In the genomic region with DNA sequence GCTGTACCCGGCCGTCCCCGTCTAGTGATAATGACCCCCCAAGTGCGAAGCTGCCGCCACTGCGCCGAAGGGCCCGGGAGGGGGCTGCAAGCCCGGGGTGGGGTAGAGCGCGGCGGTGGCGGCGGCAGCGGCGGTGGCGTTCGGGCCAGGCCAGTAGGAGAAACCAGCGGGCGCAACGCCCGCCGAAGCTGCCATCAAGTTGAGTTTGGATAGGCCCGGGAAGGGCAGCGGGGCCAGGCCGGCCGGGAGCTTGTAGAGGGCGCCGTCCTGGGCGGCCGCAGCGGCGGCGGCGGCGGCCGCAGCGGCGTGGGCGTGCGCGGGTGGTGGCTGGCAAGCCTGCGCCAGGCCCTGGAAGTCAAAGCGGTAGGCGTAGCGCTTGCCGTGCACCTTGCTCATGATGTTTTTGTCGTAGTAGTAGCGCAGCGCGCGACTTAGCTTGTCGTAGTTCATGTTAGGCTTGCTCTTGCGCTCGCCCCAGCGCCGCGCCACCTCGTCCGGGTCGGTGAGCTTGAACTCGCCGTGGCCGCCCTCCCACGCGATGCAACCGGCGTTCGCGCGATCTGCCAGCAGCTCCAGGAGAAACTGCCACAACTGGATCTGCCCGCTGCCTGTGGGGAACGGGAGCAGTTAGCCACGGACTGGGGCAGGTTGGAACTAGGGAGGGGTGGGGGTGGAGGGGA, we compare ENCODE assay signal across 8 mouse cellular contexts. TPM values are rescaled to one million over a fixed set of nuclear protein-coding genes. Genes with fewer than 3 reads are reported as not detected.
A peak's percentile ranks its signal among the peaks of the same experiment; 100 is the strongest.
DNase-seq lines count a peak whose midpoint lies in the region; ATAC-seq and TF ChIP-seq lines count a peak whose summit lies in the region.
"Had no signal": no experiment of that assay in that cellular context is flagged by ENCODE, and none has a peak within 500 bp of the region (broad histone marks: within the 10 kb centered on the region; RNA-seq: fewer than 3 reads in every experiment).

No protein-coding gene starts in this region.

- no peaks in the 10 kb centered on the region for H3K36me3 ChIP-seq in embryonic facial prominence, embryonic 15.5 days
- H3K36me3 ChIP-seq in intestine, embryonic 14.5 days (ENCODE audit: control insufficient read depth, insufficient read depth, low read length): no peaks in the 10 kb centered on the region
- no peaks in the 10 kb centered on the region for H3K36me3 ChIP-seq in neural tube, embryonic 12.5 days

- peaks cover 32% of the 10 kb centered on the region for H3K4me1 ChIP-seq in embryonic facial prominence, embryonic 15.5 days
- H3K4me1 ChIP-seq in intestine, embryonic 14.5 days (replicated peaks; ENCODE audit: control insufficient read depth, insufficient read depth, low read length): peaks cover 12% of the 10 kb centered on the region; the same call in 1 of the 2 replicates
- H3K4me1 ChIP-seq in neural tube, embryonic 12.5 days: peaks cover 24% of the 10 kb centered on the region

- H3K9me3 ChIP-seq in embryonic facial prominence, embryonic 15.5 days (replicated peaks): no peaks in the 10 kb centered on the region
- H3K9me3 ChIP-seq in intestine, embryonic 14.5 days (ENCODE audit: control insufficient read depth, low read length): no peaks in the 10 kb centered on the region
- H3K9me3 ChIP-seq in neural tube, embryonic 12.5 days: no peaks in the 10 kb centered on the region

- peak overlapping the region; percentile 57 for H3K4me2 ChIP-seq in embryonic facial prominence, embryonic 15.5 days (replicated peaks)
- peak overlapping the region; percentile 46 for H3K4me2 ChIP-seq in intestine, embryonic 14.5 days (ENCODE audit: low read length)
- H3K4me2 ChIP-seq in neural tube, embryonic 12.5 days (replicated peaks): peak overlapping the region; percentile 66

- under 1% methylated on average over 74 of the region's 74 CpGs for WGBS in embryonic facial prominence, embryonic 15.5 days
- WGBS in intestine, embryonic 14.5 days: under 1% methylated on average over 74 of the region's 74 CpGs
- WGBS in neural tube, embryonic 12.5 days: 1% methylated on average over 74 of the region's 74 CpGs

- peak overlapping the region; percentile 35 for H3K4me3 ChIP-seq in left cerebral cortex, adult 2 months
- H3K4me3 ChIP-seq in embryonic facial prominence, embryonic 15.5 days (replicated peaks): peak overlapping the region; percentile 37
- H3K4me3 ChIP-seq in intestine, embryonic 14.5 days (ENCODE audit: low read depth, low read length): peak overlapping the region; percentile 25
- peak overlapping the region; percentile 31 for H3K4me3 ChIP-seq in neural tube, embryonic 12.5 days

- no peak for TF ChIP-seq CTCF in left cerebral cortex, adult 2 months (IDR thresholded peaks at IDR 0.05)

- ATAC-seq in embryonic facial prominence, embryonic 15.5 days (ENCODE audit: insufficient number of reproducible peaks, low FRiP score, low TSS enrichment, low read depth): no peak
- no peak for ATAC-seq in intestine, embryonic 14.5 days (replicated peaks; ENCODE audit: low FRiP score, low TSS enrichment, low read depth)
- ATAC-seq in neural tube, embryonic 12.5 days (ENCODE audit: low FRiP score, low read depth): no peak

- DNase-seq in left cerebral cortex, adult 2 months (ENCODE audit: extremely low spot score in 1 of 2, low spot score in 2 of 2): peak in 1 of 2 experiments; percentile 29
- no peak for DNase-seq in left cerebral cortex, adult 18-20 months (ENCODE audit: low spot score in 2 of 2)
- DNase-seq in intestine, embryonic 14.5 days (ENCODE audit: low spot score): no peak
- DNase-seq in layer of hippocampus, postnatal 10 days (ENCODE audit: low spot score in 2 of 2): no peak
- no peak for DNase-seq in frontal cortex, postnatal 36 days (ENCODE audit: low spot score in 2 of 2)

- intact Hi-C loops in left cerebral cortex, adult 2 months (cut with DNase I): no loop called here

- no peak overlapping the region for H3K27ac ChIP-seq in left cerebral cortex, adult 2 months
- no peak overlapping the region for H3K27ac ChIP-seq in embryonic facial prominence, embryonic 15.5 days (replicated peaks)
- no peak overlapping the region for H3K27ac ChIP-seq in intestine, embryonic 14.5 days (ENCODE audit: low read depth)
- H3K27ac ChIP-seq in neural tube, embryonic 12.5 days: no peak overlapping the region

- H3K9ac ChIP-seq in embryonic facial prominence, embryonic 15.5 days: no peak overlapping the region
- H3K9ac ChIP-seq in intestine, embryonic 14.5 days (ENCODE audit: low read length): no peak overlapping the region
- peak overlapping the region; percentile 38; the same call in 1 of the 2 replicates for H3K9ac ChIP-seq in neural tube, embryonic 12.5 days

- peaks cover 85% of the 10 kb centered on the region for H3K27me3 ChIP-seq in embryonic facial prominence, embryonic 15.5 days
- peaks cover 78% of the 10 kb centered on the region for H3K27me3 ChIP-seq in intestine, embryonic 14.5 days (replicated peaks; ENCODE audit: control insufficient read depth, insufficient read depth, low read length)
- H3K27me3 ChIP-seq in neural tube, embryonic 12.5 days (replicated peaks): peaks cover 87% of the 10 kb centered on the region

RNA-seq across cellular contexts. Expression of a gene that starts 3.0 kb away (rescaled TPM):
- total RNA-seq in left cerebral cortex, adult 2 months (2021): not detected
- total RNA-seq in left cerebral cortex, adult 18-20 months (2021): not detected
- polyA plus RNA-seq in embryonic facial prominence, embryonic 15.5 days (2015; fragmentation: Nextera tagmentation; extraction: Ambion mirVana): 0.24 and 0.43 TPM in 2 replicates
- 0.55 and 1.4 TPM in 2 replicates for polyA plus RNA-seq in intestine, embryonic 14.5 days (2014; fragmentation: Nextera tagmentation; extraction: Ambion mirVana)
- 0.32 TPM in 1 of 2 replicates, not detected in the other for polyA plus RNA-seq in neural tube, embryonic 12.5 days (2016; fragmentation: Nextera tagmentation; extraction: Ambion mirVana)
- not detected for total RNA-seq in layer of hippocampus, postnatal 10 days (2021)
- total RNA-seq: neutrophil, adult 5-6 weeks had no signal

RNA-seq across cellular contexts. Expression of a gene that starts 10.7 kb away (rescaled TPM):
- not detected for total RNA-seq in left cerebral cortex, adult 2 months (2021)
- under 1 TPM in 1 of 2 experiments, not detected in 1; 0.80 TPM for total RNA-seq in left cerebral cortex, adult 18-20 months (2021)
- polyA plus RNA-seq in embryonic facial prominence, embryonic 15.5 days (2015; fragmentation: Nextera tagmentation; extraction: Ambion mirVana): 0.63 and 1.8 TPM in 2 replicates
- 2.5 TPM in 1 of 2 replicates, not detected in the other for polyA plus RNA-seq in intestine, embryonic 14.5 days (2014; fragmentation: Nextera tagmentation; extraction: Ambion mirVana)
- polyA plus RNA-seq in neural tube, embryonic 12.5 days (2016; fragmentation: Nextera tagmentation; extraction: Ambion mirVana): not detected in 2 replicates
- under 1 TPM in 1 of 2 experiments, not detected in 1; 0.53 TPM for total RNA-seq in layer of hippocampus, postnatal 10 days (2021)
- total RNA-seq: neutrophil, adult 5-6 weeks had no signal

RNA-seq across cellular contexts. Expression of a gene that starts 27.5 kb away (rescaled TPM):
- 100 to 1,000 TPM; 365 to 389 TPM for total RNA-seq in left cerebral cortex, adult 2 months (2021)
- total RNA-seq in left cerebral cortex, adult 18-20 months (2021): 100 to 1,000 TPM; 315 to 347 TPM
- polyA plus RNA-seq in embryonic facial prominence, embryonic 15.5 days (2015; fragmentation: Nextera tagmentation; extraction: Ambion mirVana): 0.12 and 0.13 TPM in 2 replicates
- polyA plus RNA-seq in intestine, embryonic 14.5 days (2014; fragmentation: Nextera tagmentation; extraction: Ambion mirVana): 0.28 and 0.36 TPM in 2 replicates
- 5.7 and 7.6 TPM in 2 replicates for polyA plus RNA-seq in neural tube, embryonic 12.5 days (2016; fragmentation: Nextera tagmentation; extraction: Ambion mirVana)
- total RNA-seq in layer of hippocampus, postnatal 10 days (2021): 100 to 1,000 TPM; 286 to 311 TPM
- total RNA-seq: neutrophil, adult 5-6 weeks had no signal

RNA-seq across cellular contexts. Expression of a gene that starts 53.2 kb away (rescaled TPM):
- 1 to 10 TPM; 3.0 to 3.5 TPM for total RNA-seq in left cerebral cortex, adult 2 months (2021)
- total RNA-seq in left cerebral cortex, adult 18-20 months (2021): 1 to 10 TPM; 2.8 to 3.0 TPM
- 2.2 and 4.1 TPM in 2 replicates for polyA plus RNA-seq in embryonic facial prominence, embryonic 15.5 days (2015; fragmentation: Nextera tagmentation; extraction: Ambion mirVana)
- 0.15 and 0.27 TPM in 2 replicates for polyA plus RNA-seq in intestine, embryonic 14.5 days (2014; fragmentation: Nextera tagmentation; extraction: Ambion mirVana)
- polyA plus RNA-seq in neural tube, embryonic 12.5 days (2016; fragmentation: Nextera tagmentation; extraction: Ambion mirVana): 0.08 TPM in 1 of 2 replicates, not detected in the other
- total RNA-seq in layer of hippocampus, postnatal 10 days (2021): 1 to 10 TPM; 3.3 to 3.9 TPM
- total RNA-seq: neutrophil, adult 5-6 weeks had no signal
